Mouse (Mus musculus) lung, adult 2 months (tissue): Measurements from ENCODE around the gene Sipa1l2. TPM values are rescaled to one million over a fixed set of nuclear protein-coding genes. Genes with fewer than 3 reads are reported as not detected.

Experiments
- DNase-seq: peaks from one replicate; pipeline ENCODE4 v3.0.0; 2022
- H3K4me1 ChIP-seq: fragments of 200-500 bp; 2 replicates; pipeline ENCODE4 v1.6.1; 2011; ENCODE audit warnings: low read length; ENCODE audit not compliant: control insufficient read depth, insufficient read depth
- H3K4me3 ChIP-seq: fragments of 200-500 bp; replicated peaks from 2 replicates; pipeline ENCODE3; 2011; ENCODE audit warnings: low read depth, mild to moderate bottlenecking, control low read depth, low read length; ENCODE audit errors: extremely low read depth
- CTCF ChIP-seq: fragments of 200-500 bp; IDR thresholded peaks from 2 replicates; pipeline ENCODE4 v1.5.1; 2011; ENCODE audit warnings: mild to moderate bottlenecking, low read length, control low read depth; ENCODE audit not compliant: insufficient read depth
- POLR2A ChIP-seq: fragments of 200-500 bp; IDR thresholded peaks from 2 replicates; pipeline ENCODE4 v1.6.1; 2011; ENCODE audit warnings: low read depth, mild to moderate bottlenecking, control low read depth, low read length, borderline replicate concordance; ENCODE audit errors: extremely low read depth
- whole genome bisulfite sequencing: fragments of 180-500 bp; shearing (Covaris S2); methylation state at CpG from one replicate; pipeline ENCODE4 v1.1.7; 2018; 5-methylcytosine and 5-hydroxymethylcytosine counted together
- polyA plus RNA-seq: library from polyadenylated mRNA; depleted of rRNA; stranded (reverse); fragments of >200 nt; gene quantifications from 2 replicates; pipeline ENCODE4 v1.2.3, GENCODE M21; 2012

Sipa1l2 gene
- polyA plus RNA-seq, 1 experiment = 38.6 TPM

DNA sequence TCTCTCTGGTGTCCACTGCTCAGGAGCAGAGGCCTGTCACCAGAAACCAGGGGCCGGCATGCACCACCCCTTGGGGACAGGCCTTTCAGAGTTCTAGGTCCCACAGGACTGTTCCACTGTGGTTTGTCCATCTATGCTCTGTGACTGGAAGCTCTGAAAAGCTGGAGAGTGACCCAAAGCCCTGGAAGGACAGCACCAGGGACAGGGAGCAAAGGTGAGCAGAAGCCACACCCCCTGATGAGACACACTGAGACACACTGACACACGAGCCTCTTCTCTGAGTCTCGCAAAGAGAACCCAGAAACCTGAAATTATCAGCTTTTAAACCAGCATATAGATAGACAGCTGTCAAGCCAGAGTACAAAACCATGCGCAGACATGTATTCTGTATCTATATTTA is 123.4 kb downstream of the Sipa1l2 start:
- peaks cover 6% of the 10 kb centered on the region for H3K4me1 ChIP-seq
- TF ChIP-seq POLR2A (no peak), CTCF (no peak)
- DNase-seq = no peak
- 92% methylated on average over 4 of the region's 4 CpGs for WGBS
- no peak overlapping the region for H3K4me3 ChIP-seq

DNA sequence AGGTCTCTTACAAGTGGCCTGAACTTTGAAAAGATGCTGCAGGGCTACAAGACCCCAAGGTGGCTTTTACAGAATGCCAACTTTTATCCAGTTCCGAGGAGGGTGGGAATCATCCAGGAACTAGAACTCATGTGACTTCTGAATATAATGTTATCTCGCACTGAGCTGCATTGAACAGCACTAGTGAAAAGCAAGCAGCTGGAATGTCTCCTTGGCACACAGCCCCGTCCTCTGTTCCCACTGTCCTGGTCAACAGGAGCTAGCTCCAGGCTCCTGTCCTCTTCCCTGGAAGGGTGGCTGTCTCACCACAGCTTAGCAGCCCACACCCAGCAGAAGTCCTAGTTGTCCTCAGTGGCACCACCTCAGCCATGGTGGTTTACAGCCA is 124.4 kb downstream of the Sipa1l2 start:
- peak; percentile 41 for DNase-seq
- 31% methylated on average over 3 of the region's 3 CpGs for WGBS
- Histone ChIP-seq H3K4me1 (peaks cover 6% of the 10 kb centered on the region), H3K4me3 (no peak overlapping the region)
- TF ChIP-seq CTCF = no peak
- TF ChIP-seq POLR2A = no peak

DNA sequence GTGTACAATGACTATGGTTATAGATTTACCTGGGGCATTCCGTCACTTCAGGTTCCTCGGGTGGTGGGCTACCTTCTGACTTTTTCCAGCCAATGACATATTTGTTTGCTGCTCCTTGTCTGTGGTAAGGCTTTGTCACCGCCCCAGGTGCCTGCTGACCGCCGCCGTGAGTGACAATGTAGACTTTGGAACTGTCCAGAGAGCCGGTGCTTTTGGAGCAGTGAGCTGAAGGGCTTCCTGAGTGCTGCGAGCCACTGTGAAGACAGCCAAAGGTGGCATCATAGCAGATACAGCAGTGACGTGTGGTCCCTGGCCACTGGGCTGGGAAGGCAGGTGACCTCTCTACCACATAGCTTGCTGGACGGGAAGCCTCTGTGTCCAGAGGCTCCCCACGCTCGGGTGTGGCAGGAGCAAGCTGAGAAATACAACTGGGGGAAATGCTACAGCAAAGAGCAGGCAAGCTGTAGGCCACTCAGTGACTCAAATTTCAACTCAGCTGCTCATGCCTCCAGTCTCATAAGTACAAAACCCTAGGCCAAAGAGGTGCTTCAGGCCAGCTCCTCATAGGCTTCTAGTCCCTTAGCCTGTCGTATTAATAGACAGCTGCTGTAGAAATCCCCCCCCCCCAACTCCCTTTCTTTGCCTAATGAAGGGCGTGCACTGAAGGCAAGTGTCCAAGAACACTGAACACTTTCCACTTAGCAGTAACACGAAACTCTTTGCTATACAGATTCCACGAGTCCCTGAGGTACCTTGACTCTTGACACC is 125.0 kb downstream of the Sipa1l2 start:
- TF ChIP-seq POLR2A (no peak), CTCF (no peak)

DNA sequence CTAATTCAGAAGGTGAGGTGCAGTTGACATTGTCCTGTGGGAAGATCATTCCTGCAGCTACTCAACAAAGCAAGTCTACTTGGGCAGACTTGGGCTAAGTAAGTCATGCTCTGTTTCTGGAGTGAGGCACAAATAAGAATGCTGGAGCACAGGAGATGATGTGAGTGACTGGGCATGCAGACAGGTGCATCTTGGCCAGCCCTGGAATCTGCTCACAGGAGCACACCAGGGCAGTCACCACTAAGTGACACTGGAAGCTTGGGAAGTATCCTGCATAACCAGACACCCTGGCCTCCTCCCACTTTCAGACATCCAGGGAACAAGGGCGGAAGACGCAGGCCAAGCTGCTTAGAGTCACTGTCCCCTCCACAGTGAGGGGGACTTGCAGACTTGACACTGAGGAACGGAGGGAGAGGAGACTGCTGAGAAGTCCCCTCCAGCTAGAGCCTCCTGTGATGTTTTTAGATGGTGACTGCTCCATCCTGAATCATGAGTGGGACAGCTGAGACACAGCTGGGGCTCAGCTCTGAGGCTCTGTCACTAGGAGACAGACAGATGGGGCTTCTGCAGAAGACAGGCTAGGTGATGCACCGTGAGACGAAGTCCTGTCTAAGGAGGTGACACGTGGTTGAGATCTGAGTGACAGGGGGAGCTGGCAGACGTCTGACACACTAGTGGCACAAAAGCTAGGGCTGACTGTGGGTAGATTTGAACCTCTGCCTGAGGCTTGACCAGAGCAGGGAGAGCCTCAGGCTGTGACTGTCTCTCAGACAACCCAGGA is 134.1 kb downstream of the Sipa1l2 start:
- no peak for TF ChIP-seq CTCF
- TF ChIP-seq POLR2A = no peak
- 76% methylated on average over 7 of the region's 7 CpGs for WGBS
- no peak overlapping the region for H3K4me3 ChIP-seq
- no peak for DNase-seq
- no peaks in the 10 kb centered on the region for H3K4me1 ChIP-seq

More for the DNA sequence above, 125.0 kb downstream of the Sipa1l2 start:
- peaks cover 6% of the 10 kb centered on the region for H3K4me1 ChIP-seq
- no peak for DNase-seq
- WGBS = 66% methylated on average over 16 of the region's 16 CpGs
- H3K4me3 ChIP-seq = no peak overlapping the region

DNA sequence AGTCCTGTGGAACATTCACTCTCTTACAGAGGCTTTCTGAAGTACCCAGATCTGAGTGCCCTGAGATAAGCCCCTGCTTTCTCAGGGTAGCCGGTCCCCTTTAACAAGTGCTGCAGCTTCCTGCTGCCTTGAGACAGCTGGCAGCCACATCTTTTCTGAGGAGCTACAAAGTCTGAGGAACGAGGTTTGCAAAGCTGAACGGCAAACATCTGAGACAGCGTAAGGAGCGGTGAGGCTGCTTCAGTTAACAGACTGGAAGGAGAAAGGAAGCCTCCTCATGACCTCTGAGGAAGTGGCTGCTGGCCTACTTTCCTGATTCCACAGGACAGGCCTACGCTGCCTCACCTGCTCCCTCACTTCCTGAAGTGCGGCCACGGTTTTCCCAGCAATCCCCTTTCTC is 135.5 kb downstream of the Sipa1l2 start:
- WGBS = 53% methylated on average over 8 of the region's 8 CpGs
- no peak for DNase-seq
- no peaks in the 10 kb centered on the region for H3K4me1 ChIP-seq
- TF ChIP-seq CTCF (no peak), POLR2A (no peak)
- no peak overlapping the region for H3K4me3 ChIP-seq

DNA sequence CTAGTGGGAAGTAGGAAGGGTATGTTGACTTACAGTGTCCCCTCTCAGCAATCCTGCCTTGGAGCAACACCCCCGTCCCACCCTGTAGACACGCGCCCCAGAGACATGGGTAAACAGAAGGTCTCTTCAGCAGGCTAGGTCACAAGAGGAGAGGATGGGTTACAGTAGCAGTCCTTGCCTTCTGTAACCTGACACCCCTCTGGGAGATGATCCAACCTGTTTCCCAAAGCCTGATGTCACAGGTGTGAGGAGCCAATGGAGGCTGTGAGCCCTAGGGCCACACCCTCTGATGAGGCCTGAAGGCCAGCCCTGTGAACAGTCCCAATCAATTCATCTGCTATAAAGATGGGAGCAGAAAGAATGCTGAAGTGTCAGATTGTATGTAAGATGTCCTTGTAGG is 138.3 kb downstream of the Sipa1l2 start:
- 77% methylated on average over 3 of the region's 3 CpGs for WGBS
- TF ChIP-seq CTCF = no peak
- TF ChIP-seq POLR2A = no peak
- no peak overlapping the region for H3K4me3 ChIP-seq
- DNase-seq = no peak
- no peaks in the 10 kb centered on the region for H3K4me1 ChIP-seq

DNA sequence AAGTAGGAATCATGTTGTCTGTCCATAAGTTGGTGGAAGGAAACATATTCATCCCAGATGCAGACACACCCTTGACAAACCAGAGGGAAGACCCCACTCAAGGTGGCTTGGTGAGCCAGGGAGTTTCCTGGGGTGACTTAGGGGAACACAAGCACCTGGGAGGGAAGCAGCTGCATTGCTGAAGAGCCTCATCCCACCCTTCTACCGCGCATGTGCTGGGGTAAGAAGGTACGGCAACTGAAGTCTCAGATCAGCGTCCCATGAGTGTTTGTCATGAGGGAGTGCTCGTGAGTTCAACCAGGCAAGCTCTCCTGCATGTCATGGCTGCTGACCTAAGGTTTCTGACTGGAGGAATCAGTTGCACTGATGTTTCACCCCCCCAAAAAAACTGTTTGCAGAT is 138.8 kb downstream of the Sipa1l2 start:
- Histone ChIP-seq H3K4me1 (no peaks in the 10 kb centered on the region), H3K4me3 (no peak overlapping the region)
- WGBS = 75% methylated on average over 5 of the region's 5 CpGs
- DNase-seq = no peak
- TF ChIP-seq POLR2A = no peak
- TF ChIP-seq CTCF = no peak

DNA sequence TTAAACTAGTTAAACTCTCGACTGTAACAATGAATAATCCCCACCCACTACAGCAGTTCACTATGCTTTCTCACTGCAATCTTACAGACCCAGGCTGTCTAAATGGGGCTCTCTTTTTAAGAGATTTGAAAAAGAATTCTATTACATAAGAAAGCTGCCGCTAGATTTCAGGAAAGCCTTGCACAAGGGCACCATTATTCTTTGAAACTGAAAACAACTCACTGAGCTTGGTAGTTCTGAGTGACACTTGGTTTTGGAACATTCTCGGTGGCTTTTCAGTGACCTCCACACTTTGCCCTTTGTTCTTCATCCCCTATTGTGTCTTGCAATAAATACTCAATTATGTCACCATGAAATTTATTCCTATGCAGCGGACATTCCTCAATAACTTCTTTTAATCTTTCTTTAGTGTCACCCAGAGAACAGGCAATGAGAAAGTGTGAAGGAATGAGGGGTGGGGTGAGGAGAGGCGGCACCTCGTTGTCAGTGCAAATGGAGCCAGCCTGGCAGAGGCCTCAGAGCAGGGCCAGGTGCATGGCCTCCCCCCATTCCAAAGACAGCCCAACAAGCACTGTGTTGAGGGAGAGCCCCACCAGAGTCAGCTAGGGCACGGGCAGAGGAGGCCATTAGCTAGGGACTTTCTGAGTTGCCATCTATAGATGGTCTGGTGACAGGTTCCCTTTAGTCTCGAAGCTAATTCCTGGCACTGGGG is 140.5 kb downstream of the Sipa1l2 start:
- no peak for DNase-seq
- Histone ChIP-seq H3K4me3 (no peak overlapping the region), H3K4me1 (no peaks in the 10 kb centered on the region)
- WGBS = 60% methylated on average over 8 of the region's 8 CpGs
- TF ChIP-seq POLR2A (no peak), CTCF (no peak)

DNA sequence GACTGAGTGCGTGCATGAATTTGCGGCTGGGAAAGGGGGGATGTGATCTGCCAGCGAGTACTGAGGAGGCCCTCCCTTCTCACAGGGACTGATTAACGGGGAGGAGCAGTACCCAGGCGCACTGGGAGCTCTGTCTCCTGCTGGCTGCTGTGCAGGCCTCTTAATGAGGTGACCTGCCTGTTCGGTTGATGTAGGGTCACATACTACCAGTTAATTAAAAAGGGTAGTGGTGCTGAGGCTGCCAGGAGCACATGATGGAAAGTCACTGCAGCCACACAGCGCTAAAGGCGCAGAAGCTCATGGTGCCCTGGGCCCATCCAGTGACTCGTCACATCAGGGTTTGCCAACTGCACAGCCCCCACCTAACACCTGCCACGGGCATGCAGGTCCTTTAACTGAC is 145.7 kb downstream of the Sipa1l2 start:
- Histone ChIP-seq H3K4me1 (no peaks in the 10 kb centered on the region), H3K4me3 (no peak overlapping the region)
- DNase-seq = no peak
- WGBS = 65% methylated on average over 10 of the region's 10 CpGs
- TF ChIP-seq CTCF (no peak), POLR2A (no peak)
